Mouse (Mus musculus) forebrain, embryonic 14.5 days (tissue): ENCODE measurements around the gene Cenpt. TPM values are rescaled to one million over a fixed set of nuclear protein-coding genes. Genes with fewer than 3 reads are reported as not detected.
A peak's percentile ranks its signal among the peaks of the same experiment; 100 is the strongest.

ENCODE experiments used
- ATAC-seq: fragments of 200-750 bp; cut with Nextera tagmentation; 2 replicates; pipeline ENCODE4 v1.8.0; 2017; ENCODE audit warnings: mild to moderate bottlenecking, moderate library complexity
- DNase-seq: peaks from one replicate; pipeline ENCODE4 v3.0.0-alpha.2; 2015; ENCODE audit warnings: low spot score
- H3K27ac ChIP-seq: fragments of 300-500 bp; sonication (generic); 2 replicates; pipeline ENCODE4 v1.5.1; 2014; ENCODE audit warnings: low read depth, mild to moderate bottlenecking, control low read depth, low read length, moderate library complexity
- H3K27me3 ChIP-seq: fragments of 300-500 bp; sonication (generic); replicated peaks from 2 replicates; pipeline ENCODE4 v1.6.1; 2014; ENCODE audit warnings: low read length, control low read depth, mixed read lengths; ENCODE audit not compliant: control insufficient read depth, insufficient read depth
- H3K36me3 ChIP-seq: fragments of 300-500 bp; sonication (generic); 2 replicates; pipeline ENCODE4 v1.6.1; 2014; ENCODE audit warnings: low read length, control low read depth; ENCODE audit not compliant: control insufficient read depth, insufficient read depth
- H3K4me1 ChIP-seq: fragments of 300-500 bp; sonication (generic); 2 replicates; pipeline ENCODE4 v1.6.1; 2014; ENCODE audit warnings: antibody characterized with exemption, low read length, control low read depth; ENCODE audit not compliant: control insufficient read depth, insufficient read depth
- H3K4me2 ChIP-seq: fragments of 300-500 bp; sonication (generic); 2 replicates; pipeline ENCODE4 v1.6.1; 2014; ENCODE audit warnings: mild to moderate bottlenecking, control low read depth, low read length
- H3K4me3 ChIP-seq: fragments of 300-500 bp; sonication (generic); 2 replicates; pipeline ENCODE4 v1.5.1; 2014; ENCODE audit warnings: low read depth, low read length, control low read depth
- H3K9ac ChIP-seq: fragments of 300-500 bp; sonication (generic); 2 replicates; pipeline ENCODE4 v1.6.1; 2014; ENCODE audit warnings: mild to moderate bottlenecking, low read length, control low read depth, moderate library complexity
- H3K9me3 ChIP-seq: fragments of 300-500 bp; sonication (generic); replicated peaks from 2 replicates; pipeline ENCODE4 v1.6.1; 2016; ENCODE audit warnings: low read length, control low read depth, mixed read lengths; ENCODE audit not compliant: control insufficient read depth
- WGBS: fragments of 180-500 bp; shearing (Covaris S2); extraction: QIAGEN DNeasy Blood & Tissue Kit; methylation state at CpG from one replicate; pipeline ENCODE4 v1.1.7; 2014; 5-methylcytosine and 5-hydroxymethylcytosine counted together
- polyA plus RNA-seq: library from polyadenylated mRNA; unstranded; fragments of >200 nt; fragmentation: Nextera tagmentation; extraction: Ambion mirVana; gene quantifications from 2 replicates; pipeline ENCODE4 v1.2.1, GENCODE M21; 2014

The Cenpt gene
- polyA plus RNA-seq, 1 experiment from 2014 or later: 50.7 TPM

DNA sequence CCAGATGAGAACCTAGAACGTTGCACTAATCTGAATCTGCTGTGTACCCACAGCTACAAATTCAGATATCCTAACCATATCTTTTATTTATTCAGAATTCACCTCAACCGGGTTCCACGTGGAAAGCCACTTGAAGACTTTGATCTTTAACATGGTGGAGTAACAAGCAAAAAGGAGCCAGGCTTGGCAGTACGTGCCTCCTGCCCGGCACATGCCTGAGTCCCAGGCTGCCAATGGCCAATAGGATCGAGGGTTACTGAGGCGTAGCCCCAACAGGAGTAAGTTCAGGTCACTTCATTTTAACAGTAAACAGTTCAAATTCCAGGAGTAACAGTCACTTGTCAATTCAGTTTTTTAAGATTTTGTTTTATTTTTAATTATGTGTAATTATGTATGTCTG is 48.3 kb downstream of the Cenpt start:
- Histone ChIP-seq H3K4me2 (no peak overlapping the region), H3K9ac (no peak overlapping the region), H3K36me3 (peaks cover 19% of the 10 kb centered on the region), H3K9me3 (no peaks in the 10 kb centered on the region), H3K4me3 (no peak overlapping the region), H3K27ac (no peak overlapping the region), H3K4me1 (no peaks in the 10 kb centered on the region), H3K27me3 (no peaks in the 10 kb centered on the region)
- ATAC-seq (no peak), DNase-seq (no peak)
- 93% methylated on average over 7 of the region's 7 CpGs for WGBS

DNA sequence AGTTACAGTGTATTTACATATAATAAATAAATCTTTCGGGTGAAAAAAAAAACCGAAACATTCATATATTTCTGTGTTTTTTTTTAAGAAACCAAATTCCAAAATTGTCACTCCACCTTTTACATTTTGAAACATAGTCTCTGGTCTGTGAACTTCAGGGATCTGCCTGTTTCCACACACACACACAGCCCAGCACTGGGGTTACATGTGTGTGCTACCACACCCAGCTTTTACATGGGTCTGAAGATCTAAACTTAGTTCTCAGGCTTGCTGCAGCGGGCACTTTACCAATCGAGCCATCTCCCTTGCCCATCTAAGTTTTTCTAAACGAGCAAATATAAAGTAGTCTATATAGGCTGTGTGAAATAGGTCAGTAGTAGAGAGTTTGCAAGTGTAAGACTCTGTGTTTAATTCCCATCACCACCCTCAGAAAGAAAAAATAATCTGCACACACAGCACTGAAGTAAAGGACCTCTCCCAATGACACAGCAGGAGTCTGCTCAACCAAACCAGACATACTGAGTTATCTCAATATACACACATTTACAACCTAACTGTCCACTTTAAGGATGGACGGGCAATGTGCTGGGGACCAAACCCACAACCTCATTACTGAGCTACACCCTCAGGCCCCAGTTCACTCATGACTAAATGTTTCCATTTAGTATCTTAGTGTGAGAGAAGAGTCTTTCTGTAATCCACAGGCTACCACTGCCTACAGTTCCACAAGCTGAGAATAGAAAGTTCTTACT is 51.7 kb downstream of the Cenpt start:
- no peak overlapping the region for H3K4me2 ChIP-seq
- H3K4me3 ChIP-seq: no peak overlapping the region
- H3K4me1 ChIP-seq: peaks cover 6% of the 10 kb centered on the region
- H3K9ac ChIP-seq: no peak overlapping the region
- WGBS: 91% methylated on average over 6 of the region's 6 CpGs
- H3K9me3 ChIP-seq: no peaks in the 10 kb centered on the region
- no peak for DNase-seq
- no peak overlapping the region for H3K27ac ChIP-seq
- H3K27me3 ChIP-seq: no peaks in the 10 kb centered on the region
- no peak for ATAC-seq
- H3K36me3 ChIP-seq: peaks cover 22% of the 10 kb centered on the region

DNA sequence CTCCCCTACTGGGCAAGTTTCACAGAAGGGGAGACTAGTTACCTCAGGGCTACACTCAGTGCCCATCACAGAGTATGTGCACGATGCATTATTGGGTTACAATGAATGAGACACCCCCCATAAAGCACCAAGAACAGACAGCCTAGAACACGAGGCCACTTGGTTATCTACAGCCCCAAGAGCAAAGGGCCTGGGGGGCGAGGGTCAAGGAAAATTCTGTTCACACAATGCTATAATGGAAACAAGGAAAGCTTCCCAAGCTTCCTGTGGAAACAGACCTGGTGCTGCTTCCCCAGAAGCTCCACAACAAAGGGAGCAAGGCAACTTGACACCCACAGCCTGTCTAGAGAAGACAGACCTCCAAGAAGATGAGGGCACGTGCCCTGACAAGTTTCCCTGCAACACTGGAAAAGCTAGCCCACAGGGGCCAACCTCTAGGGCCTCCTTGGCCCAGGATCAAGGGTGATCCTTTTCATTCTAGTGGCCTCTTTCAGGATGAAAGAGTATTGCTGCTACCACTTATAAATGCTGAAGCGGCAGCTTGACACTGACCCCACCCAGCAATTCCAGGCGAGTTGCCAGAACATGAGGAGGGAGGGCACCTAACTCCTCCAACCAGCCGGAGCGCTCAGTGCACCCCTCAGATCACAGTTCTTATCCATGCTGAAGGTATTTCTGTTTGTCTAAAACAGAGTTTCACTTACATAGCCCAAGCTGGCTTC is 53.8 kb downstream of the Cenpt start:
- H3K27me3 ChIP-seq: no peaks in the 10 kb centered on the region
- peaks cover 6% of the 10 kb centered on the region for H3K4me1 ChIP-seq
- H3K9ac ChIP-seq: no peak overlapping the region
- no peaks in the 10 kb centered on the region for H3K9me3 ChIP-seq
- H3K36me3 ChIP-seq: peaks cover 10% of the 10 kb centered on the region
- WGBS: 45% methylated on average over 8 of the region's 8 CpGs
- no peak overlapping the region for H3K27ac ChIP-seq
- H3K4me3 ChIP-seq: no peak overlapping the region
- DNase-seq (peak; percentile 78), ATAC-seq (peak; percentile 58; the same call in 1 of the 2 replicates)
- H3K4me2 ChIP-seq: no peak overlapping the region

DNA sequence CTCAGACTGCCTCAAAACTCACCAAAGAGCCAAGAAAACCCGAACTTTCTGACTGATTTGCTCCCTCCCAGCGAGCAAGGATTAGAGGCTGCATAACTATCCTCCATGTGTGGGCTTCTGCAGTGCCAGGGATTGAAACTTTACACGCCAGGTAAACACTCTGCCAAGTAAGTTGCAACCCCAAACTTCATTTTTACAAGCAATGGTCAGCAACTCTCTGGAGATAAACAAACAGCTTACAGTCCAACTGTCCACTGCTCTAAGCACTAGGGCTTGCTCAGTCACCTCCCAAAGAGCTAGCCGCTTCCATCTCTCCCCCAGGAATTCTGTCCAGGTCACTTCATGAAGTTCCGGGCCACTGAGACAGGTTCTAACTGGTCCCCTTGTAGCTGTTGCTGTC is 54.7 kb downstream of the Cenpt start:
- Histone ChIP-seq H3K4me1 (peaks cover 6% of the 10 kb centered on the region), H3K4me2 (no peak overlapping the region), H3K27me3 (no peaks in the 10 kb centered on the region), H3K9me3 (no peaks in the 10 kb centered on the region), H3K4me3 (no peak overlapping the region), H3K9ac (no peak overlapping the region), H3K36me3 (peaks cover 5% of the 10 kb centered on the region; the same call in 1 of the 2 replicates), H3K27ac (no peak overlapping the region)
- WGBS: 94% methylated on average over 5 of the region's 5 CpGs
- DNase-seq: no peak
- no peak for ATAC-seq

GRCm38 (mm10) chr8:105795785-105796184 is 57.3 kb downstream of the Cenpt start:
- H3K9me3 ChIP-seq: no peaks in the 10 kb centered on the region
- H3K36me3 ChIP-seq: 0 out of 2 replicates have a peak, but pooled peaks cover 3% of the 10 kb centered on the region
- 96% methylated on average over 1 of the region's 1 CpGs for WGBS
- H3K27ac ChIP-seq: no peak overlapping the region
- no peak overlapping the region for H3K4me3 ChIP-seq
- no peak overlapping the region for H3K9ac ChIP-seq
- no peak for DNase-seq
- no peaks in the 10 kb centered on the region for H3K27me3 ChIP-seq
- peaks cover 6% of the 10 kb centered on the region for H3K4me1 ChIP-seq
- no peak for ATAC-seq
- H3K4me2 ChIP-seq: no peak overlapping the region

Other genes with a start within 250 kb of the Cenpt start
- gene Ripor1, start 248.0 kb downstream of the Cenpt start, polyA plus RNA-seq: 14.9 and 21.7 TPM in 2 replicates
- gene Ctcf, start 216.7 kb downstream of the Cenpt start, polyA plus RNA-seq: 100 and 108 TPM in 2 replicates
- gene Agrp, start 215.9 kb downstream of the Cenpt start, polyA plus RNA-seq: 0.72 and 1.8 TPM in 2 replicates
- 6.0 and 8.4 TPM in 2 replicates for gene Carmil2, start 167.0 kb downstream of the Cenpt start, polyA plus RNA-seq
- 79.7 and 89.5 TPM in 2 replicates for gene Acd, start 152.2 kb downstream of the Cenpt start, polyA plus RNA-seq
- gene Pard6a, start 152.1 kb downstream of the Cenpt start, polyA plus RNA-seq: 48.1 and 54.6 TPM in 2 replicates
- gene 4933405L10Rik, start 145.6 kb downstream of the Cenpt start, polyA plus RNA-seq: 0.20 and 0.34 TPM in 2 replicates
- gene Enkd1, start 145.1 kb downstream of the Cenpt start, polyA plus RNA-seq: 18.9 and 19.0 TPM in 2 replicates
- gene Gfod2, start 94.6 kb downstream of the Cenpt start, polyA plus RNA-seq: 62.9 and 70.6 TPM in 2 replicates
- 8.1 and 10.4 TPM in 2 replicates for gene Ranbp10, start 25.9 kb downstream of the Cenpt start, polyA plus RNA-seq
- 0.83 TPM in 2 replicates for gene Tsnaxip1, start 25.5 kb downstream of the Cenpt start, polyA plus RNA-seq
- gene Thap11, start 1.9 kb upstream of the Cenpt start, polyA plus RNA-seq: 51.7 and 60.8 TPM in 2 replicates
- 224 and 283 TPM in 2 replicates for gene Nutf2, start 7.3 kb upstream of the Cenpt start, polyA plus RNA-seq
- 27.9 and 39.4 TPM in 2 replicates for gene Edc4, start 27.6 kb upstream of the Cenpt start, polyA plus RNA-seq
- 0.42 and 0.66 TPM in 2 replicates for gene Nrn1l, start 40.3 kb upstream of the Cenpt start, polyA plus RNA-seq
- gene Pskh1, start 47.2 kb upstream of the Cenpt start, polyA plus RNA-seq: 8.2 and 8.5 TPM in 2 replicates
- gene Ctrl, start 80.6 kb upstream of the Cenpt start, polyA plus RNA-seq: 1.9 and 2.5 TPM in 2 replicates
- gene Psmb10, start 85.2 kb upstream of the Cenpt start, polyA plus RNA-seq: 48.2 and 57.8 TPM in 2 replicates
- 0.17 and 0.48 TPM in 2 replicates for gene Lcat, start 90.1 kb upstream of the Cenpt start, polyA plus RNA-seq
- 5.1 and 9.4 TPM in 2 replicates for gene Slc12a4, start 112.8 kb upstream of the Cenpt start, polyA plus RNA-seq
- gene Dpep3, start 126.2 kb upstream of the Cenpt start, polyA plus RNA-seq: not detected in 2 replicates
- gene Dus2, start 138.1 kb upstream of the Cenpt start, polyA plus RNA-seq: 18.4 and 20.3 TPM in 2 replicates
- not detected in 2 replicates for gene Dpep2nb, start 152.7 kb upstream of the Cenpt start, polyA plus RNA-seq
- gene Ddx28, start 158.6 kb upstream of the Cenpt start, polyA plus RNA-seq: 21.6 and 22.2 TPM in 2 replicates
- 2.6 and 2.7 TPM in 2 replicates for gene Nfatc3, start 205.6 kb upstream of the Cenpt start, polyA plus RNA-seq